Mouse (Mus musculus): ENCODE results near the gene Vwa2.

Gene Vwa2

GRCm38 (mm10) chr19:56873816-56874600 lies at the start of gene Vwa2:
Gene Vwa2 (plus strand): TSS chr19:56874249.
- peak; percentile 68 for DNase-seq

- peak; percentile 16 for DNase-seq
Observed at GRCm38 (mm10) chr19:56826047-56826631, 47.9 kb upstream of the Vwa2 start, which contains the start of gene Tdrd1. Gene Tdrd1 (plus strand): TSS chr19:56826209.

GRCm38 (mm10) chr19:56828305-56828704 lies 45.7 kb upstream of the Vwa2 start:
- no peak for DNase-seq

GRCm38 (mm10) chr19:56829267-56829666 lies 44.8 kb upstream of the Vwa2 start:
- DNase-seq: no peak

GRCm38 (mm10) chr19:56830163-56830562 lies 43.9 kb upstream of the Vwa2 start:
- DNase-seq: no peak

- no peak for DNase-seq
Observed at GRCm38 (mm10) chr19:56835340-56835739, 38.7 kb upstream of the Vwa2 start.

- DNase-seq: no peak
Observed at GRCm38 (mm10) chr19:56838942-56839706, 34.9 kb upstream of the Vwa2 start.

GRCm38 (mm10) chr19:56842974-56843373 lies 31.1 kb upstream of the Vwa2 start:
- DNase-seq: no peak

GRCm38 (mm10) chr19:56852590-56852989 lies 21.5 kb upstream of the Vwa2 start:
- DNase-seq: no peak

GRCm38 (mm10) chr19:56856455-56856854 lies 17.6 kb upstream of the Vwa2 start:
- DNase-seq: no peak

GRCm38 (mm10) chr19:56867701-56868100 lies 6.3 kb upstream of the Vwa2 start:
- no peak for DNase-seq

- DNase-seq: no peak
Observed at GRCm38 (mm10) chr19:56874601-56875315, 709 bp downstream of the Vwa2 start.

GRCm38 (mm10) chr19:56877364-56877763 lies 3.3 kb downstream of the Vwa2 start:
- no peak for DNase-seq

- DNase-seq: no peak
Observed at GRCm38 (mm10) chr19:56887879-56888278, 13.8 kb downstream of the Vwa2 start.

GRCm38 (mm10) chr19:56888654-56889053 lies 14.6 kb downstream of the Vwa2 start:
- DNase-seq: no peak

- no peak for DNase-seq
Observed at GRCm38 (mm10) chr19:56891438-56891837, 17.4 kb downstream of the Vwa2 start.

GRCm38 (mm10) chr19:56892586-56892985 lies 18.5 kb downstream of the Vwa2 start:
- no peak for DNase-seq

GRCm38 (mm10) chr19:56893326-56893725 lies 19.3 kb downstream of the Vwa2 start:
- DNase-seq: no peak

- no peak for DNase-seq
Observed at GRCm38 (mm10) chr19:56897654-56898053, 23.6 kb downstream of the Vwa2 start.

GRCm38 (mm10) chr19:56904095-56904494 lies 30.0 kb downstream of the Vwa2 start:
- no peak for DNase-seq

- DNase-seq: no peak
Observed at GRCm38 (mm10) chr19:56905395-56905794, 31.3 kb downstream of the Vwa2 start.

GRCm38 (mm10) chr19:56907850-56908249 lies 33.8 kb downstream of the Vwa2 start:
- no peak for DNase-seq

Measured in thymus, postnatal 4 days (tissue).